Mouse (Mus musculus): Measurements from ENCODE around the gene Fbxo30. TPM values are rescaled to one million over a fixed set of nuclear protein-coding genes. Genes with fewer than 3 reads are reported as not detected.

Fbxo30 gene
- polyA plus RNA-seq, 1 experiment from 2014 or later = 39.7 TPM

GRCm38 (mm10) chr10:11343205-11344141, 62.3 kb downstream of the Fbxo30 start, which contains the start of gene Epm2a:
TSS of gene Epm2a (plus strand) at chr10:11343404.
- peak within 1 kb of the TSS; percentile 90 for H3K9ac ChIP-seq
- H3K9me3 ChIP-seq = no peaks in the 10 kb centered on the region; the same call in 1 of the 2 replicates
- no peaks in the 10 kb centered on the region for H3K27me3 ChIP-seq (replicated peaks)
- peak within 1 kb of the TSS; percentile 65 for H3K4me2 ChIP-seq (replicated peaks)
- peak within 1 kb of the TSS; percentile 67 for H3K4me3 ChIP-seq
- H3K36me3 ChIP-seq = no peaks in the 10 kb centered on the region
- peak within 1 kb of the TSS; percentile 94 for H3K27ac ChIP-seq
- under 1% methylated on average over 105 of the region's 106 CpGs for WGBS
- H3K4me1 ChIP-seq = no peaks in the 10 kb centered on the region
- ATAC-seq (ENCODE audit: low FRiP score, low read depth) = peak; percentile 97

- Histone ChIP-seq H3K9me3 (no peaks in the 10 kb centered on the region; the same call in 1 of the 2 replicates), H3K27me3 (replicated peaks) (no peaks in the 10 kb centered on the region), H3K4me1 (no peaks in the 10 kb centered on the region), H3K27ac (no peak overlapping the region), H3K4me2 (replicated peaks) (peak overlapping the region; percentile 65; the same call in 1 of the 2 replicates), H3K36me3 (no peaks in the 10 kb centered on the region), H3K4me3 (no peak overlapping the region), H3K9ac (no peak overlapping the region)
- no peak for ATAC-seq (ENCODE audit: low FRiP score, low read depth)
- 85% methylated on average over 18 of the region's 18 CpGs for WGBS
These were observed 63.7 kb downstream of the Fbxo30 start for GRCm38 (mm10) chr10:11344536-11345468.

Other genes starting within 250 kb of the Fbxo30 start
- 0.19 and 0.34 TPM in 2 replicates for gene Grm1, start 199.0 kb upstream of the Fbxo30 start, polyA plus RNA-seq (2016; fragmentation: Nextera tagmentation; extraction: Ambion mirVana)
- gene Shprh, start 131.9 kb upstream of the Fbxo30 start, polyA plus RNA-seq (2016; fragmentation: Nextera tagmentation; extraction: Ambion mirVana) = 25.3 and 25.6 TPM in 2 replicates
- 1.1 and 1.7 TPM in 2 replicates for gene Epm2a, start 62.1 kb downstream of the Fbxo30 start, polyA plus RNA-seq (2016; fragmentation: Nextera tagmentation; extraction: Ambion mirVana)

Measured in neural tube, embryonic 12.5 days (tissue).